Mouse (Mus musculus) thymus, postnatal 25 days (tissue): ENCODE measurements around the gene Fgd6.
A peak's percentile ranks its signal among the peaks of the same experiment; 100 is the strongest.

Experiments
- DNase-seq: peaks from one replicate; pipeline ENCODE4 v3.0.0; 2022

The Fgd6 gene

DNA sequence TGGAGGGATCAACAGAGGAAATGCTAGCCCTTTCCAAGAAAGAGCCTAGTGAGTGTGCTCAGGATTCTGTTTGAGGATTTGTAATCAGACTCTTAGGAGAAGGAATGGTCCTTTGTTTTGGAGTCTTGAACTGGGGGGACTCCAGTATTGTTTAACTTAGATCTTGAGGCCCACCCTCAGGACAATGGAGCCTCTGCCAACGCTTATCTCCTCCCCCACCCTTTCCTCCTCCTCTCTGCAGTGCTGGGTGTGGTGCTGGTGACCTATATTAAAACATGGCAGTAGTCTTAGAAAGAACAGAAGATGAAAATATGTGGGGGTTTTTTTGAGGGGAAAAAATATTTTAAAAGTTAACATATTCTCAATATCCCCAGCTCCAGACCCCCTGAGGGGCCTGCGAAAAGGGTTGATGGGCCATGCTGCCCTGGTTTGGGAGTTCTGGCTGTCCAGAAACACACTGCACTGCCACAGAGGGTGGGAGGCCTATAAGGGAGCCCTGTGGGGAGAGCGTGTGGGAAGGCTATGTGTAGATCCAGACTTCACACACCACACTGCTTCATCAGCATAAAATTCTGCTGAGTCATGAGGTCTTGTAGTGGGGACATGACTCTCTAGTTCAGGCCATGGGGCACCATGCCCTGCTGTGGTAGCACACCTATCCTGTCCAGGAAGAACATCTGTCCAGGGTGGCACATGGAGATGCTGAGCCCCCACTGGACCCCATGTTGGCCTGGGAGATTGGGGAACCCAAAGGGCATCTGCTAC, 61.5 kb downstream of the Fgd6 start:
- DNase-seq, result no peak

DNA sequence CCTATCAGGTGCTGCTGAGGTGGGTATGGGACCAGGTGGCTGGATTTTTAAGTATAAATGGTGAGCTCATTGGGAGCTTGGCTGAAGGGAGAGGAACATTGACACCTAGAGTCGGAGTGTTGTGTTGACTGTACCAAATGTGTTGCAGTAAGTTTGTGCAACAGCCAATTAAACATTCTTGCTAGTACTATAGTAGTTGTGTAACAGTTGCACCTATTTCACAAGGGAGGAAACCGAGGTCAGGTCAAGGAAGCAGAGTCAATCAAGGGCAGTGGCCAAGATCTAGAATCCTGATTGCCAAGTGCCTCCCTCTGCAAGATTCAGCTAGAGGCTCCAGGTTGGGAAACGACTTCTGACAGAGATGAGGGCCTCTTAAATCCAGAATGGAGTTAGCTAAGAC, 62.3 kb downstream of the Fgd6 start:
- no peak for DNase-seq

DNA sequence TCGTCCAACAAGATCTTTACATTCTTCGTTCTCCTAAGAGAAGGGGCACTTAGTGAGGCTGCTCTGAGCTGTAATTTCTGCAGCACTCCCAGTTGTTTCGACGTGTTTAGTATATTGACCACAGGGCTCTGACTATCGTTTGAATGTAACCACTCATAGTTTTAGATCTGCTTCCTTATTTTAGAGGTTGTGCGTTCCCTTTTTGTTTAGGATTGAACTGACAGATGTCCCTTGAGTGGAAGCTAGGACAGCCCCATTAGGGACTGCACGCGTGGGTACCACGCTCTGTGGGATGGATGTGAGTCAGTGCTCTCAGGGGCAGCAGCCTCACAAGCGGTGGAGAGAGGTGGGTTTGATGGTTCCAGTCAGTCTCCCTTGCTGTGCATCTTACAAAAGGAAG, 69.7 kb downstream of the Fgd6 start:
- DNase-seq, result no peak

DNA sequence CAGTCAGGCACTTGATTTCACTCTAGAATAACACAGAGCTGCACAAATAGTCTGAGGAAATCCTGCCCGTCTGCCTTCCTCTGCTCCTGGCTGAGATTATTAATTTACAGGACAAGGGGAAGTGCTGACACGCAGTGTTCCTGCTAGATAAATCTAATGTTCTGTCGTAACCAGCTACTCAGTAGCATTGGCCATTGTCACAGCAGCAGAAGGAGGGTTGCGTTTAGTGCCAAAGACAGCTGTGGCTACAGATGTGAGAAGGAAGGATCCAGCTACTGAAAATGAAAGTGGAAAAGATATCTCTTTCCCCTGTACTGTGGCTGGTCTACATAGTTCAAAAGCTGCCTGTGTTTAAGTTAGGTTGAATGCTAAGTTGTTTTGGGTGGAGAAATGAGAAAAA, 71.4 kb downstream of the Fgd6 start:
- DNase-seq, result no peak

DNA sequence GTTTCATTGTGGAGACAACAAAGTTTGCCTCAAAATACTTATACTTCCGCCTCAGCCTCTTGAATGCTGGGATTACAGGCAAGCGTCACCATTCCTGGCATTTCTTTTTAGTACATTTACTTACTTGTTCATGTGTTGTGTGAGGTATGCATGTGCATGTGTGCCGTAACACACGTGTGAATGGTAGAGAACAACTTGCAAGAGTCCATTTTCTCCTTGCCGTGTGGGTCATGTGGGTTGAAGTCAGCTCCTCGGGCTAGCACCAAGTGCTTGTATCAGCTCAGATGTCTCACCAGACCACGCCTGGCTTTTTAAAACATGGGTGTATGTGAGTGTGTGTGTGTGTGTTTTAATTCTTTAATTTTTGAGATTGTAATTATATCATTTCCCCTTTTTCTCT, 71.8 kb downstream of the Fgd6 start:
- DNase-seq, result no peak

DNA sequence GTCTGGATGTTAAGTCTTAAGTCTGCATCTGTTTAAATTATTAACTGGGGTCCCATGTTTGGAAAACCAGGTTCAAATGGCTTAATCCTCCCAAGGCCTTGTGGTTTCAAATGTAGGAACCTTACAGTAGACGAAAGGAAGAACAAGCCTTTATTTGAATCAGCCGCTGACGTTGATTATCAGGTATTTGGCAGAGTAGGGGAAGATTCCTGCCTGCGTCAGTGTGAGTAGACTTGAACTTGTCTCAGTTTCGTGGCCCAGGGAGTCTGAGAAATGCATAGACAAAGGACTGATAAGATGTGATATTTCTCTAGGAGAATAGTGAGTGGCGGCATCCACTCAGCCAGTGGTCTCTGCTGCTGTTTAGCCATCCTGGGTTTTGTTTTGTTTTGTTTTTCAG, 73.0 kb downstream of the Fgd6 start:
- no peak for DNase-seq

DNA sequence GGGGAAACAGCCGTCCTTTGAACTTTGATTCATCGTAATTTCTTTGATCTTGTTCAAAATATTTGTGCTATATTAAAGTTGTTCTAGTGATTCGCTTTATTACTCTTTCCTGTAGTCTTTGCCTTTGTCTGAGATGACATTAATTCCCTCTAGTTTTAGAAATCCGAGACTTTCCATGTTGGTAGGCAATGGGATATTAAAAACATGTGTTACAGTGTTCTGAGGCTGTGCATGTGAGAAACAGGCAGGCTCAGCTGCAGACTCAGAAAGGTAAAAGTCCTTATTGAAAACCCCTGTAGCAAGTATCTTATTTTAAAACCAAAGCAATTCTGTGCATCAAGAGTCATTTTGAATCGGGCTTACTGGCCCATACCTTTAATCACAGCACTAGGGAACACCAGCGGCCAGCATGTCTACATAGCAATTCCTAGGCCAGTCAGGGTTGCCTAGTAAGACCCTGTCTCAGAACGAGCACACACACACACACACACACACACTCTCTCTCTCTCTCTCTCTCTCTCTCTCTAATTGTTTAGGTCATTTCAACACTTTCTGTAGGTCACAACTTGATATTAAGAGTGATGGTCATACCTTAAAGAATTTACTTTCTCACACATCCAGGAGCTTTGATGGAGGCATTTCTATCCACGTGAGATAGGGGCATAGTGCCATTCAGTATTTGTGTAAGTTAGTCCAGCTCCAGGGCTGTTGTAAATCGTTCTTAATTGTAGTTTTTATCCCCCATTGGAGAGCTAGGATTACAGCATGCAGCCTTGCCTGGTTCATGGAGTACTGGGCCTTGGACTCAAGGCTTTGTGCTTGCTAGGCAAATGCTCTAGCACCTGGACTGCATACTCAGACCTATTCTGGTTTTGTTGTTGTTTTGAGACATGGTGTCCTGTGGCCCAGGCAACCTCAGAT, 75.3 kb downstream of the Fgd6 start:
- no peak for DNase-seq

DNA sequence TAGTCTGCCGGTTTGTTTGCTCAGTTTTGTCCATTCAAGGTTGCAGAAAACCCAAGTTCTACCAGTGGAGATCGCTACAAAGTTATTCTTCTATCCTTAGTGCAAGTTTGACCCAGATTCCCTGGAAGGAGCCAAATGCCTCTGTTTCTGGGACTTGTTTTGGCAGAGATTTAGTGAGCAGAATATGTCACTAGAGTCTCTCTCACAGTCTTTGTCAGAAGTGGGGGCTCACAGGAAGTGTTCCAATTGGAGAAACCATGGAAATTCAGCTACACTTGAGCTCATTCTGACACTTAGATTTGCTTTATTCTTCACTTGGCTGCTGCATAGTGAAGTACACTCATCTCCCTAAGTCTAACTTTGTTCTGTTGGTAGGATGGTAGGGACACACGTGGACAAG, 76.4 kb downstream of the Fgd6 start:
- DNase-seq, result no peak

DNA sequence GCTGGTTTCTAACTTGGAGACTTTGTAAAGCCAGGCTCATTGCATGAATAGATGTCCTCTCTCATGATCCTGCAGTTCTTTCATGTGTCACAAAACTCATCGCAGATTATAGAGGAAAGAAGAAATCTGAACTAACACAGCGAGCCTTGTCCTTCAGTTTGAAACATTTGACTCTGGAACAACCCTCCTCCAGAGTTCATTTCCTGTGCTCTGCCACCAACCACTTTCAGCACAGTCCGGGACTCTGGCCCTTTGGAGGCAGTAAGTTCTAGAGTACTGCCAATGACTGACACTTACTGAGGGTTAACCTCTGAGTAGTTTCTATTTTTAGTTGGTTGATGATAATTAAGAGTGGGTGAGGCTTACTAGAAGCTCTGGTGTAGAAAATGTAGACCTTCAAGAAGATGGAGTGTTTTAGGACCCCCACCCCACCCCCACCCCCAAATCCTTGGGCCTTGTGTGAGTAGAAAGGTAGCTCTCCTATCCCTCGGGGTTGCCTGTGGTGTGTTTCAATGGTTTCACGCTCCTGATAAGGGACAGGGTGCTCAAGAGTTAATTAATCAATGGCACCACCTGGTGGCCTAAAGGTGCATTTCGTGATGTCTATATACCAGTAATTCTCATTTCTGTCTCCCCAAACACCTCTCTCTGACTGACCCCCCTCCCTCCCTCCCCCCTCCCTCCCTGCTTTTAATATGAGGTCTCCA, 80.2 kb downstream of the Fgd6 start:
- DNase-seq, result peak; percentile 80

DNA sequence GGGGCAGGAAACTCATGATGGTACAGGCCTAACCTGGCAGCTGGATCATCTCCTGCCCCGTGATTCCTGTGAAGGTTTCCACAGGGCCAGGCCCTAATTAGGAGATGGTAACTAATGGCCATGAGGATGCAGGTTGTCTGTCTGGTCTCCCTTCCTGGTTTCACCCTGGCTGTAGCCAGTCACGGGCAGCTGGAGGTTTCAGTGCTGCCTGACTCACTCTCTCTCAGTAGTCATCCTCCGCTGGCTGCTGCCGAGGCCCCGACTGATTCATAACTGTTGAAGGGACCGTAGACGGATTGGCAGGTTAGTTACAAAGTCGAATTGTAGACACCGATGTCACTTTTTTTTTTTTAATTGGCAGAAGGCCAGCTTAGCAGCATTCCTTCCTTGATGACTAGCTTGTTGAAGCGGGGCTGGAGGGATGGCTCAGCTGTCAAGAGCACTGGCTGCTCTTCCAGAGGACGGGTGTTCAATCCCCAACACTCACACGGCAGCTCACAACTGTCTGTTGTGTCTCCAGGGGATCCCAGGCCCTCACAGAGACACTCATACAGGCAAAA, 81.1 kb downstream of the Fgd6 start:
- DNase-seq, result no peak

DNA sequence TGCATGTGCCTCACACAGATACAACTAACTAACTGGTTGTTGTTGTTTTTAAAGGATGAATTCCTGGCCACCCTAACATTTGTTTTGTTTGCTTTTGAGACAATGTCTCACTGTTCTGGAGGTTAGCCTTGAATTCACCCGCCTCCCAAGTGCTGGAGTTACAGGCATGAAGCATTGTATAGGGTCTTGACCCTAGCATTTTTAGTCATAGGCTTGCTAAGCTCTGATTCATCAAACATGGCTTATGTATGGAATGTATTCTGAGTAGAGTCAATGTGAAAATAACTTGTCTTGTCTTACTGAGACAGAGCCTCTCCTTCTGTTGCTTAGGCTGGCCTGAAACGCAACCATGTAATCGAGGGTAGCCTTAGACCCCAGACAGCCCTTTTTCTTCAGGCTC, 82.1 kb downstream of the Fgd6 start:
- no peak for DNase-seq

DNA sequence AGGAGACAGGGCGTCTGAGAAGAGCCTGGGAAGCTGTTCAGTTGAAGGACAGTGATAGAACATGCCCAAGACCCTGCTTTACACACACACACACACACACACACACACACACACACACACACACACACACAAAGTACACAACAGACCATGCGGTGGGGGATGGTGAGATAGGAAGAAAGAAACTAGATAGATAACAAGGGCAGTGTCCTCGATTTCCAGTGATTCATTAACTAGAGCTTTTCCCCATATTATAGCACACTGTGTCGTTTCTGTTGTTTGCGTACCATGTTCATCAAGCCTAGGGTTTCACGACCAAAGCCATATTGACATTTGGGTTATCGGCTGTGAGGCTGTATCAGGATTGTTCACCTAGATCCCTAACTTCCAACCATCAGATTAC, 83.2 kb downstream of the Fgd6 start:
- no peak for DNase-seq

DNA sequence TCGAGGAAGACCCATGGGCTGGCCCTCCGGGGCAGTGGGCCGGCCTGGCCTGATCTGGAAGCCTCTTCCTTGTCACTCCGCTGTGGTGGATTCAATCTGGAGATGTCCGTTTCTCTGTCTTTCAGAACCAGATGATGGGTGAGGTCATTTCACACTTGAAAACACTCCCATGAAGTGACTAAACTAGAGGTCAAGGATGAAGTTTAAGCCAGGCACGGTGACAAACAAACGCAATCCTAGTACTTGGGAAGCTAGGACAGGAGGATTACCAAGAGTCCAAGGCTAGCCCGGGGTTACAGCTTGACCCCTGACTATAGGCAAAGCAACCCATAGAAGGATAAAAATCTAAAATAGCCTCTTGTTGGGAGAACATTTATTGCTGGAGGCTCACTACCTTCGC, 84.9 kb downstream of the Fgd6 start:
- no peak for DNase-seq

DNA sequence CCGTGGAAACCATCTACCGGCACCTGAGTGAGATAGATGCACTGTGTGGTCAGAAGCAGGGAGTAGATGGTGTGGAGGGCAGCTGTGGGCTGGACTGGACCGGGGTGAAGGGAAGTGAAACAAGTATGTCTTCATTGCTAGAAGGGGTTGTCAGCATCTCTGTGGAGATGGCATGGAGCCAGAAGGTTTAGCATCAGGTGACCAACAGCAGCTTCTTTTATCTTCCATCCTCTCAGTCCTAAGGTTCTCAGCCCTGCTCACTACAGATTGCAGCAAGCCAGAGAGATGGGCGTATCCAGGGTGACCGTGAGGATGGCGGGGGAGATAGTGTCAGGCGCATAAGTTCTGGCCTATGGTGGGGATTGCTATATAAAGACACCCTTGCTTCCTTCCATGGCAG, 86.8 kb downstream of the Fgd6 start:
- no peak for DNase-seq

DNA sequence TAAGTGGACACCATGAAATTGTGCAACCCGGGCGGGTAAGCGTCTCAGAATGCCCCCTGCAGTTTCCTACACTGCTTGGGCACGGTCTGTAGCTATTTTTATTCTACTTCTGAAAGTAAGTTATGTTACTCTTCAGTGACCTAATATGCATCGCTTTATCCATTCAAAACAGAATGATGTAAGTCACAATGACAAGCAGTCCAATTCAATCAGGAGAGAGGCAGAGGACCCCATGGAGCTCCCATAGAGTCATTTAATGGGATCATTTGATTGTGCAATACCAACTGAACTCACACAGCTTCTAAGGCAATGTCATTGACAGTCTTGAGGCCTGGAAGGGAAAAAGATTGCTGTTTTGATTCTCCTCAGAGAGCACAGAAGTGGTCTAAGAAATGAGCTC, 87.8 kb downstream of the Fgd6 start:
- no peak for DNase-seq

DNA sequence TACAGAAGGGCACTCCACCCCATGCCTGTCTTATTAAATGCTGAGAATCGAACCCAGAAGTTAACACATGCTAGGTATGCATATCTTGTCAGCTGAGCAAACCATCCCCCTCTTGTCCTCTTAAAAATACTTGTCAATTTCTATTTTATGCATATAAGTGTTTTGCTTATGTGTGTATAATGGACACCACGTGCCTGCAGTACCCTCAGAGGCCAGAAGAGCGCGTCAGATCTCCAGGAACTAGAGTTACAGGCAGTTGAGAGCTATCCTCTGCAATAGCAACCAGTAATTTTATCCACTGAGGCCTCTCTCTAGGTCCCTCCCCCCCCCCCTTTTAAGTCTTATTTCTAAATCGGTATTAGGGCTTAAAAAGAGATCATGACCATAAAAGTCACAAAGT, 88.6 kb downstream of the Fgd6 start:
- peak; percentile 8 for DNase-seq

DNA sequence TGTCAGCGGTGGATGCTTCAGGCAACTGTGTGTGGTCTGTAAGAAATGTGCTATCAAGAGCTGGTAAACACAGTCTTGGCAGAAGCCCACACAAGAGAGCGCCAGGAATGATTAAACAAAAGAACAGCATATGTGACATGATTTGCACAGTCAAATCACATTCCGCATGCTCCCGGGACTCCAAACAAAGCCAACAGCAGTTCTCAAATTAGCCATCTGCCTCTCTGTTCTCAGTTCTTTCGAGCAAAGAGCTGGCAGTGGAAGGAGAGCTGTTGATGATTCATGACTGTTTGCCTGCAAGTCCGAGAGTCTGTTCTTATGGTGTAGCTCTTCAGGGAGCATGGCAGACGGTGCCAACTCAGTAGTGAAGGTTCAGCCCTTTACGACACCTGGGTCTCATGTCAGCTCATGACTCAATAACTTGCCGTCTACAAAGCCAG, 93.9 kb downstream of the Fgd6 start:
- no peak for DNase-seq

DNA sequence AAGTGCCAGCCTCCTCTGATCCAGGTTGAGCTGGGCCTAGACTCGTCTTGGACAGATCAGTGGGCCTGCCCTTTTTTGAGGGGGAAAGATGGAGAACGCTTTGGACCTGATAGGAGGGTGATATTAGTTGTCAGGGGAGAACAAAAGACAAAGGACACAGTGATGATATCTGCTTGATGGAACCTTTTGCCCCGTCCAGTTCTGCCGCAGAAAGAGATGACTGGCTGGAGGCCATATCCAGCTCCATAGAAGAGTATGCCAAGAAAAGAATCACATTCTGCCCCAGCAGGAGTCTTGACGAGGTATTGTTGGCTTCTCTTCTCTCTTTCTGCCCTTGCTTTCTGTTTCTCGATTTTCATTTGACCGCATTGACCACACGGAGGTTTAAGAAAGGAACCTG, 97.3 kb downstream of the Fgd6 start:
- DNase-seq, result no peak

DNA sequence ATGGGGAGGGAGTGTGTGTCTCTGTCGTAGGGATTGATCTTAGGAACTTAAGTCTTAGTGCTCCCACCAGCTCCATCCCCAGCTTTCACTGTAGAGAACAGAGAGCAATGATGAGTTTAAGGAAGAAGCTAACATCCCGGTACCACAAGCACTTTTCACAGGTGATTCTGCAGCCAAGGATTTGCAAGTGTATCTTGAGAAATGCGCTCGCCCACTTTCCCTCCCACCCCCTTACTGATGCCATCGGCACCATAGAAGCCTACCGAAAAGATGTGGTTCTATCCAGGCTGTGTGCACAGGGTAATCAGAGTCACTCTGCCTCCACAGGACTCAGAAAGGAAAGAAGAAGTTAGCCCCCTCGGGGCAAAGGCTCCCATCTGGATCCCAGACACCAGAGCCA, 97.9 kb downstream of the Fgd6 start:
- no peak for DNase-seq

DNA sequence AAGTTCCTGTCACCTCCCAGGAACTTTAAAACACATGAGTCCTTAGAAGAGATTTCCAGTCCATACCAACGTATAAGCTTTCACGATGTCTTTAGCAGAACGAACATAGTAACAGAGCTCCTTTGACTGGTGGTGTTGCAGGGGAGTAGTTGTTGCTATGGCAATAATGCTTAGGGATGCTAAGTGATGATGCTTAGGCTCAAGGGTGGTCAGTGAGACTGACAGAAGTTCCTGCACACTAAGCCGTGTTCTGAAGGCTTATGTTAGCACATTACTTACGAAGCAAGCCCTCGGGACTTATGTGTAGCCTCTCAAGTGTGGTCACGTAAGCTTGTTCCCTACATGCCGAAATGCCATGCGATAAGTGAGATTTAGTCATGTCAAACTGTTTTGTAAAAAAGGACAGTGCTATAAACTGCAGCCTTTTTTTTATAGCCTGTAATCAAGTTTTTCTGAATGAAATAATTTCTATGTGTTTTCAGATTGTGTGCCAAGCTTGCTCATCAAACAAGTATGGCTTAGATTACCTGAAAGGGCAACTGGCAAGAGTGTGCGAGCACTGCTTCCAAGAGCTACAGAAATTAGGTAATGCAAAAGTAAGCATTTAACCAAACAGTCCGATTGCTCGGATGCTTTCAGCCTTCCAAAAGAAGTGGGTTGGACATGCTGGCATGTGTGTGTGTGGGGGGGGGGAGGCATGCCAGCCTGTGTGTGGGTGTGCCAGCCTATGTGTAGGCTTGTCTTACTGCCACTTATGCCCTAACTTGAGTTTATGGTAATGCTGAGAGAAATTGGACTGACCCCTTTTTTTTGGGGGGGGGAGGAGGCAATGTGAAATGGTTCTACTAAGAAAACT, 99.0 kb downstream of the Fgd6 start:
- no peak for DNase-seq

DNA sequence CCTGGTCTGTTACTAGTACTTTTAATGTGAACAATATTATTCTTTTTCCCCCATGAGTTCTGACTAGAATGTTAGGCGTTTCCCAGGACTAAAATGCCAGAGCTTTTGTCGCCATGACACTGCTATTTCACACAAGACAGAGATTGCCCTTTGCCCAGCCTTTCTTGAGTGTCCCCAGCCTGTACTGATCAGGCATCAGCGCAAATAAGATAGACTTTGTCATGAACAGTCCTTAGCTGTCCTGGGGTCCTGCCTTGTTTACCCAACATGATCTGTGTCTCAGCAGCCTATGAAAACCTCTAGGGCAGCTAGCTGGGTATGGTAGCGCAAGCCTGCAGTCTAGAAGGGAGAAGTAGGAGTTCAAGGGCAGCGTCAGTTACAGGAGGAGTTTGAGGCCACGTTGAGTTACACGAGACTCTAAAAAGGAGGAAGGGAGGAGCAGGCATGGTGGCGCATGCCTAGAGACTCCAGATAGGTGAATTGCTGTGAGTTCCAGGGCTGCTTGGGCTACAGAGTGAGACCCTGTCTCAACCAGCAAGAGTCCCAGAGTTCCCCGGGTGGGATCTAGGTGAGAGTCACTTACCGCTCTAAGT, 103.2 kb downstream of the Fgd6 start:
- DNase-seq, result no peak
